Mouse (Mus musculus) T-helper 1 cell (primary cell): ENCODE results near the gene Sox14.

Experiments
- in situ Hi-C: fragments of 300-600 bp; cut with MboI, MseI; formaldehyde crosslinking; loops from one replicate; pipeline ENCODE4 v1.15.1; 2025; ENCODE audit warnings: high pct_unique_total_duplicates

Sox14 gene

GRCm38 (mm10) chr9:99875618-99876372 lies at the start of gene Sox14:
Gene Sox14, minus strand, starts transcription at chr9:99876170.
- in situ Hi-C loops = loop anchor here (10.0 kb wide), 2 partner anchors 691 to 921 kb away; partner anchors contain the start of gene Foxl2

GRCm38 (mm10) chr9:99879311-99879710 lies 3.3 kb upstream of the Sox14 start:
- in situ Hi-C loops = loop anchor here (10.0 kb wide), 2 partner anchors 695 to 925 kb away; partner anchors contain the start of gene Foxl2

GRCm38 (mm10) chr9:99878588-99878987 lies 2.6 kb upstream of the Sox14 start:
- in situ Hi-C loops = loop anchor here (10.0 kb wide), 2 partner anchors 694 to 924 kb away; partner anchors contain the start of gene Foxl2

- in situ Hi-C loops = loop anchor here (10.0 kb wide), 2 partner anchors 692 to 922 kb away; partner anchors contain the start of gene Foxl2
Observed at GRCm38 (mm10) chr9:99877056-99877546, 1.1 kb upstream of the Sox14 start.

- in situ Hi-C loops = loop anchor here (10.0 kb wide), 2 partner anchors 692 to 922 kb away; partner anchors contain the start of gene Foxl2
Observed at GRCm38 (mm10) chr9:99876373-99877055, 544 bp upstream of the Sox14 start.

GRCm38 (mm10) chr9:99874735-99875617 lies 994 bp downstream of the Sox14 start:
- in situ Hi-C loops = loop anchor here (10.0 kb wide), 2 partner anchors 690 to 920 kb away; partner anchors contain the start of gene Foxl2

- in situ Hi-C loops = loop anchor here (10.0 kb wide), 2 partner anchors 689 to 919 kb away; partner anchors contain the start of gene Foxl2
Observed at GRCm38 (mm10) chr9:99873721-99874120, 2.2 kb downstream of the Sox14 start.

GRCm38 (mm10) chr9:99873116-99873620 lies 2.8 kb downstream of the Sox14 start:
- in situ Hi-C loops = loop anchor here (10.0 kb wide), 2 partner anchors 688 to 918 kb away; partner anchors contain the start of gene Foxl2

- in situ Hi-C loops = loop anchor here (10.0 kb wide), 2 partner anchors 688 to 918 kb away; partner anchors contain the start of gene Foxl2
Observed at GRCm38 (mm10) chr9:99872204-99873115, 3.5 kb downstream of the Sox14 start.

- in situ Hi-C loops = loop anchor here (10.0 kb wide), 2 partner anchors 687 to 917 kb away; partner anchors contain the start of gene Foxl2
Observed at GRCm38 (mm10) chr9:99871556-99872203, 4.3 kb downstream of the Sox14 start.

GRCm38 (mm10) chr9:99870780-99871555 lies 5.0 kb downstream of the Sox14 start:
- in situ Hi-C loops = loop anchor here (10.0 kb wide), 2 partner anchors 686 to 916 kb away; partner anchors contain the start of gene Foxl2

- in situ Hi-C loops = loop anchor here (10.0 kb wide), 2 partner anchors 685 to 915 kb away; partner anchors contain the start of gene Foxl2
Observed at GRCm38 (mm10) chr9:99869936-99870779, 5.8 kb downstream of the Sox14 start.

GRCm38 (mm10) chr9:99869275-99869674 lies 6.7 kb downstream of the Sox14 start:
- in situ Hi-C loops = no loop called here

GRCm38 (mm10) chr9:99868606-99869005 lies 7.4 kb downstream of the Sox14 start:
- in situ Hi-C loops = no loop called here

GRCm38 (mm10) chr9:99868054-99868453 lies 7.9 kb downstream of the Sox14 start:
- in situ Hi-C loops = no loop called here

GRCm38 (mm10) chr9:99862936-99863335 lies 13.0 kb downstream of the Sox14 start:
- in situ Hi-C loops = no loop called here

- in situ Hi-C loops = no loop called here
Observed at GRCm38 (mm10) chr9:99854486-99854885, 21.5 kb downstream of the Sox14 start.
